ENCODE assay signal across 38 mouse cellular contexts in genomic region chr7:140321135-140321534, GRCm38 (mm10). TPM values are rescaled to one million over a fixed set of nuclear protein-coding genes. Genes with fewer than 3 reads are reported as not detected.
DNase-seq lines count a peak whose midpoint lies in the region; ATAC-seq and TF ChIP-seq lines count a peak whose summit lies in the region.
"Had no signal": no experiment of that assay in that cellular context is flagged by ENCODE, and none has a peak within 500 bp of the region (broad histone marks: within the 10 kb centered on the region; RNA-seq: fewer than 3 reads in every experiment).

No protein-coding gene starts in this region.

- no peaks in the 10 kb centered on the region for H3K27me3 ChIP-seq in midbrain, embryonic 15.5 days (replicated peaks)
- no peaks in the 10 kb centered on the region; the same call in 1 of the 2 replicates for H3K27me3 ChIP-seq in cerebellum, adult 2 months (ENCODE audit: control insufficient read depth, insufficient read depth, low read length)
- H3K27me3 ChIP-seq: forebrain, embryonic 13.5 days; limb, embryonic 13.5 days; liver, embryonic 12.5 days; neural tube, embryonic 12.5 days had no signal

- no peak for TF ChIP-seq CTCF in cerebellum, adult 2 months (IDR thresholded peaks at IDR 0.05; ENCODE audit: borderline replicate concordance, insufficient read depth, low read depth, low read length)

- ATAC-seq in CD4-positive, CD25-positive, alpha-beta regulatory T cell, adult 4 months = peak; percentile 84
- peak; percentile 47 for ATAC-seq in megakaryocyte, adult 5-6 weeks (ENCODE audit: poor library complexity, severe bottlenecking)
- no peak for ATAC-seq in midbrain, embryonic 15.5 days (replicated peaks)
- ATAC-seq: forebrain, embryonic 13.5 days; liver, embryonic 12.5 days; liver, postnatal 0 days had no signal

- no peak for TF ChIP-seq POLR2A in cerebellum, adult 2 months (IDR thresholded peaks at IDR 0.05; ENCODE audit: borderline replicate concordance, insufficient read depth, low read length)

- H3K4me1 ChIP-seq in midbrain, embryonic 15.5 days = no peaks in the 10 kb centered on the region
- H3K4me1 ChIP-seq in cerebellum, adult 2 months (ENCODE audit: control insufficient read depth, insufficient read depth, low read length) = no peaks in the 10 kb centered on the region; the same call in 1 of the 2 replicates
- H3K4me1 ChIP-seq: forebrain, embryonic 13.5 days; limb, embryonic 13.5 days; liver, embryonic 12.5 days; neural tube, embryonic 12.5 days had no signal

- no peak overlapping the region for H3K27ac ChIP-seq in midbrain, embryonic 15.5 days
- H3K27ac ChIP-seq in cerebellum, adult 2 months (ENCODE audit: insufficient read depth, low read length) = no peak overlapping the region
- H3K27ac ChIP-seq: forebrain, embryonic 13.5 days; hindbrain, embryonic 14.5 days; left cerebral cortex, adult 2 months; limb, embryonic 13.5 days; liver, embryonic 12.5 days; neural tube, embryonic 12.5 days had no signal

- no peaks in the 10 kb centered on the region for H3K36me3 ChIP-seq in midbrain, embryonic 15.5 days (replicated peaks)
- H3K36me3 ChIP-seq: G1E; limb, embryonic 13.5 days; liver, embryonic 12.5 days; neural tube, embryonic 12.5 days had no signal

- no peak overlapping the region for H3K4me2 ChIP-seq in midbrain, embryonic 15.5 days
- H3K4me2 ChIP-seq: forebrain, embryonic 13.5 days; heart, embryonic 11.5 days; hindbrain, embryonic 14.5 days; limb, embryonic 13.5 days; liver, embryonic 12.5 days; neural tube, embryonic 12.5 days had no signal

- no peaks in the 10 kb centered on the region for H3K9me3 ChIP-seq in midbrain, embryonic 15.5 days
- H3K9me3 ChIP-seq: forebrain, embryonic 13.5 days; G1E; limb, embryonic 13.5 days; liver, embryonic 12.5 days; neural tube, embryonic 12.5 days had no signal

- no peak overlapping the region for H3K4me3 ChIP-seq in midbrain, embryonic 15.5 days
- no peak overlapping the region for H3K4me3 ChIP-seq in cerebellum, adult 2 months (replicated peaks; ENCODE audit: insufficient read depth, low read depth, low read length)
- H3K4me3 ChIP-seq: forebrain, embryonic 13.5 days; left cerebral cortex, adult 2 months; limb, embryonic 13.5 days; liver, embryonic 12.5 days; neural tube, embryonic 12.5 days had no signal

- DNase-seq in CD4-positive helper T cell, adult 2 months (ENCODE audit: low read depth, low spot score) = peak; percentile 83
- DNase-seq in thymus, postnatal 10 days (ENCODE audit: low spot score in 2 of 2) = peak; percentile 31 to 33
- no peak for DNase-seq in kidney, postnatal 36 days
- DNase-seq in left cerebral cortex, adult 18-20 months (ENCODE audit: low spot score in 2 of 2) = no peak
- no peak for DNase-seq in cerebellum, adult 2 months
- DNase-seq: cerebellum, adult 8-10 months; cerebellum, postnatal 36 days; gastrocnemius, postnatal 14 days; kidney, adult 2 months; kidney, postnatal 4 days; liver, postnatal 0 days; lung, postnatal 4 days; midbrain, embryonic 14.5 days; right cerebral cortex, adult 18-20 months; spleen, adult 18-20 months had no signal

- no peak overlapping the region for H3K9ac ChIP-seq in midbrain, embryonic 15.5 days
- H3K9ac ChIP-seq: forebrain, embryonic 13.5 days; hindbrain, embryonic 14.5 days; limb, embryonic 13.5 days; liver, embryonic 12.5 days; liver, postnatal 0 days; neural tube, embryonic 12.5 days had no signal

RNA-seq across cellular contexts. Expression of gene Olfr525, which starts 0.5 kb away (rescaled TPM):
- under 1 TPM; 0.20 to 0.35 TPM for polyA plus RNA-seq in CD4-positive, CD25-positive, alpha-beta regulatory T cell, adult 4 months (2017; shearing (Covaris generic))
- total RNA-seq in megakaryocyte, adult 5-6 weeks (2015) = not detected in 2 replicates
- not detected in 2 replicates for total RNA-seq in megakaryocyte, adult 5-6 weeks (2017)
- not detected for total RNA-seq in left cerebral cortex, adult 18-20 months (2021)
- not detected in 2 replicates for polyA plus RNA-seq in midbrain, embryonic 15.5 days (2015; fragmentation: Nextera tagmentation; extraction: Ambion mirVana)
- polyA plus RNA-seq in cerebellum, adult 2 months (2012; rRNA removed) = not detected in 2 replicates
- total RNA-seq: adrenal gland, adult 18-20 months; adrenal gland, postnatal 25 days; gastrocnemius, postnatal 14 days; granulocyte monocyte progenitor cell, adult 5-6 weeks; hematopoietic stem cell, adult 5-6 weeks; left cerebral cortex, adult 2 months; left cerebral cortex, postnatal 25 days had no signal
- polyA plus RNA-seq: brain, embryonic 14.5 days; embryonic facial prominence, embryonic 11.5 days; forebrain, embryonic 13.5 days; G1E; heart, embryonic 11.5 days; heart, postnatal 0 days; hindbrain, embryonic 14.5 days; intestine, embryonic 14.5 days; kidney, adult 2 months; kidney, embryonic 16.5 days; limb, embryonic 13.5 days; liver, embryonic 12.5 days; liver, postnatal 0 days; lung, embryonic 16.5 days; midbrain, embryonic 14.5 days; neural tube, embryonic 12.5 days; stomach, embryonic 16.5 days had no signal

RNA-seq across cellular contexts. Expression of gene Olfr527, which starts 12.7 kb away (rescaled TPM):
- polyA plus RNA-seq in CD4-positive, CD25-positive, alpha-beta regulatory T cell, adult 4 months (2017; shearing (Covaris generic)) = not detected
- not detected in 2 replicates for total RNA-seq in megakaryocyte, adult 5-6 weeks (2015)
- total RNA-seq in megakaryocyte, adult 5-6 weeks (2017) = not detected in 2 replicates
- total RNA-seq in left cerebral cortex, adult 18-20 months (2021) = not detected
- polyA plus RNA-seq in midbrain, embryonic 15.5 days (2015; fragmentation: Nextera tagmentation; extraction: Ambion mirVana) = not detected in 2 replicates
- polyA plus RNA-seq in cerebellum, adult 2 months (2012; rRNA removed) = not detected in 2 replicates
- total RNA-seq: adrenal gland, adult 18-20 months; adrenal gland, postnatal 25 days; gastrocnemius, postnatal 14 days; granulocyte monocyte progenitor cell, adult 5-6 weeks; hematopoietic stem cell, adult 5-6 weeks; left cerebral cortex, adult 2 months; left cerebral cortex, postnatal 25 days had no signal
- polyA plus RNA-seq: brain, embryonic 14.5 days; embryonic facial prominence, embryonic 11.5 days; forebrain, embryonic 13.5 days; G1E; heart, embryonic 11.5 days; heart, postnatal 0 days; hindbrain, embryonic 14.5 days; intestine, embryonic 14.5 days; kidney, adult 2 months; kidney, embryonic 16.5 days; limb, embryonic 13.5 days; liver, embryonic 12.5 days; liver, postnatal 0 days; lung, embryonic 16.5 days; midbrain, embryonic 14.5 days; neural tube, embryonic 12.5 days; stomach, embryonic 16.5 days had no signal

RNA-seq across cellular contexts. Expression of gene Olfr60, which starts 40.3 kb away (rescaled TPM):
- polyA plus RNA-seq in CD4-positive, CD25-positive, alpha-beta regulatory T cell, adult 4 months (2017; shearing (Covaris generic)) = under 1 TPM; 0.37 to 0.63 TPM
- 0.11 TPM in 1 of 2 replicates, not detected in the other for total RNA-seq in megakaryocyte, adult 5-6 weeks (2015)
- total RNA-seq in megakaryocyte, adult 5-6 weeks (2017) = not detected in 2 replicates
- total RNA-seq in left cerebral cortex, adult 18-20 months (2021) = not detected
- not detected in 2 replicates for polyA plus RNA-seq in midbrain, embryonic 15.5 days (2015; fragmentation: Nextera tagmentation; extraction: Ambion mirVana)
- not detected in 2 replicates for polyA plus RNA-seq in cerebellum, adult 2 months (2012; rRNA removed)
- total RNA-seq: adrenal gland, adult 18-20 months; adrenal gland, postnatal 25 days; gastrocnemius, postnatal 14 days; granulocyte monocyte progenitor cell, adult 5-6 weeks; hematopoietic stem cell, adult 5-6 weeks; left cerebral cortex, adult 2 months; left cerebral cortex, postnatal 25 days had no signal
- polyA plus RNA-seq: brain, embryonic 14.5 days; embryonic facial prominence, embryonic 11.5 days; forebrain, embryonic 13.5 days; G1E; heart, embryonic 11.5 days; heart, postnatal 0 days; hindbrain, embryonic 14.5 days; intestine, embryonic 14.5 days; kidney, embryonic 16.5 days; limb, embryonic 13.5 days; liver, embryonic 12.5 days; liver, postnatal 0 days; lung, embryonic 16.5 days; midbrain, embryonic 14.5 days; neural tube, embryonic 12.5 days; stomach, embryonic 16.5 days had no signal

RNA-seq across cellular contexts. Expression of gene Olfr530, which starts 55.0 kb away (rescaled TPM):
- under 1 TPM in 1 of 2 experiments, not detected in 1; 0.31 TPM for polyA plus RNA-seq in CD4-positive, CD25-positive, alpha-beta regulatory T cell, adult 4 months (2017; shearing (Covaris generic))
- not detected in 2 replicates for total RNA-seq in megakaryocyte, adult 5-6 weeks (2015)
- total RNA-seq in megakaryocyte, adult 5-6 weeks (2017) = not detected in 2 replicates
- total RNA-seq in left cerebral cortex, adult 18-20 months (2021) = not detected
- not detected in 2 replicates for polyA plus RNA-seq in midbrain, embryonic 15.5 days (2015; fragmentation: Nextera tagmentation; extraction: Ambion mirVana)
- not detected in 2 replicates for polyA plus RNA-seq in cerebellum, adult 2 months (2012; rRNA removed)
- total RNA-seq: adrenal gland, adult 18-20 months; adrenal gland, postnatal 25 days; G1E; gastrocnemius, postnatal 14 days; granulocyte monocyte progenitor cell, adult 5-6 weeks; hematopoietic stem cell, adult 5-6 weeks; left cerebral cortex, adult 2 months; left cerebral cortex, postnatal 25 days had no signal
- polyA plus RNA-seq: brain, embryonic 14.5 days; forebrain, embryonic 13.5 days; G1E; heart, embryonic 11.5 days; heart, postnatal 0 days; hindbrain, embryonic 14.5 days; intestine, embryonic 14.5 days; kidney, adult 2 months; kidney, embryonic 16.5 days; limb, embryonic 13.5 days; liver, embryonic 12.5 days; liver, postnatal 0 days; lung, embryonic 16.5 days; midbrain, embryonic 14.5 days; neural tube, embryonic 12.5 days; stomach, embryonic 16.5 days had no signal

Comparison
In these comparisons a context has a peak if more than half of its experiments do, and no peak if none do; other contexts are left out.
1. DNase-seq: peak in CD4-positive helper T cell, adult 2 months (single experiment) and thymus, postnatal 10 days (2 of 2); none in kidney, postnatal 36 days (0 of 2), left cerebral cortex, adult 18-20 months (0 of 2) and cerebellum, adult 2 months (0 of 2).